Mouse (Mus musculus) forebrain, embryonic 13.5 days (tissue): Measurements from ENCODE around the gene Usp36. TPM values are rescaled to one million over a fixed set of nuclear protein-coding genes. Genes with fewer than 3 reads are reported as not detected.

ENCODE experiments used
- ATAC-seq: fragments of 200-750 bp; cut with Nextera tagmentation; 2 replicates; pipeline ENCODE4 v1.8.0; 2017
- H3K27ac ChIP-seq: fragments of 300-500 bp; sonication (generic); 2 replicates; pipeline ENCODE4 v1.5.1; 2015; ENCODE audit warnings: inconsistent platforms, mild to moderate bottlenecking, moderate library complexity
- H3K27me3 ChIP-seq: fragments of 300-500 bp; sonication (generic); 2 replicates; pipeline ENCODE4 v1.6.1; 2015; ENCODE audit warnings: mild to moderate bottlenecking, inconsistent platforms
- H3K36me3 ChIP-seq: fragments of 300-500 bp; sonication (generic); 2 replicates; pipeline ENCODE4 v1.6.1; 2015; ENCODE audit warnings: mild to moderate bottlenecking, inconsistent platforms; ENCODE audit not compliant: poor library complexity, severe bottlenecking
- H3K4me1 ChIP-seq: fragments of 300-500 bp; sonication (generic); 2 replicates; pipeline ENCODE4 v1.6.1; 2015; ENCODE audit warnings: inconsistent platforms
- H3K4me2 ChIP-seq: fragments of 300-500 bp; sonication (generic); 2 replicates; pipeline ENCODE4 v1.6.1; 2015; ENCODE audit warnings: inconsistent platforms, mild to moderate bottlenecking, moderate library complexity
- H3K4me3 ChIP-seq: fragments of 300-500 bp; sonication (generic); 2 replicates; pipeline ENCODE4 v1.5.1; 2015; ENCODE audit warnings: mild to moderate bottlenecking, inconsistent platforms
- H3K9ac ChIP-seq: fragments of 300-500 bp; sonication (generic); 2 replicates; pipeline ENCODE4 v1.6.1; 2015; ENCODE audit warnings: mild to moderate bottlenecking, inconsistent platforms
- H3K9me3 ChIP-seq: fragments of 300-500 bp; sonication (generic); replicated peaks from 2 replicates; pipeline ENCODE4 v1.6.1; 2016; ENCODE audit warnings: inconsistent platforms
- WGBS: fragments of 180-500 bp; shearing (Covaris S2); methylation state at CpG from one replicate; pipeline ENCODE4 v1.1.7; 2015; 5-methylcytosine and 5-hydroxymethylcytosine counted together
- polyA plus RNA-seq: library from polyadenylated mRNA; unstranded; fragments of >200 nt; fragmentation: Nextera tagmentation; extraction: Ambion mirVana; gene quantifications from 2 replicates; pipeline ENCODE4 v1.2.1, GENCODE M21; 2015

Gene Usp36
- polyA plus RNA-seq, 1 experiment from 2014 or later = 14.1 TPM

GRCm38 (mm10) chr11:118263146-118263545 is 26.9 kb downstream of the Usp36 start:
- Histone ChIP-seq H3K4me3 (no peak overlapping the region), H3K4me1 (no peaks in the 10 kb centered on the region), H3K9ac (no peak overlapping the region), H3K4me2 (no peak overlapping the region), H3K27ac (peak overlapping the region; percentile 31; the same call in 1 of the 2 replicates), H3K27me3 (no peaks in the 10 kb centered on the region), H3K9me3 (no peaks in the 10 kb centered on the region), H3K36me3 (peaks cover 100% of the 10 kb centered on the region)
- no peak for ATAC-seq
- WGBS = 91% methylated on average over 5 of the region's 5 CpGs

DNA sequence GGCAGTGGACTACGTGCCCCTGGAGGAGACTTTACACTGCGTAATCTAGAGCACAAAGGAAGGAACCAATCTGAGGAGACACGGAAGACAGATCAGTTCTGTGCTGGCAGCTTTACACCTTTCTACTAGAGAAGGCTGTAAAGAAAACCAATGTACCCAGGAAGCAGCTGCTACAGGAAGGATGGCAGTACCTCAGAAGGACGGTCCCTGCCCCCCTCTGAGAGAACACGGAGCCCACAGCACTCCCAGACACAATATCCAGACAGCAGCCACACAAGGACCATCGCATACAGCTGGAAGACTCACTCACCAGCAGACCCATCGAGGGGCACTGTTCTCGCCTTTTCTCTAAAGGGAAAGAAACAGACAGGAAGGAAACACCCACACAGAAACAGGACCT is 30.0 kb downstream of the Usp36 start:
- Histone ChIP-seq H3K9me3 (no peaks in the 10 kb centered on the region), H3K27me3 (no peaks in the 10 kb centered on the region), H3K36me3 (peaks cover 91% of the 10 kb centered on the region), H3K9ac (no peak overlapping the region), H3K4me3 (no peak overlapping the region), H3K4me2 (no peak overlapping the region), H3K27ac (no peak overlapping the region), H3K4me1 (peaks cover under 1% of the 10 kb centered on the region; the same call in 1 of the 2 replicates)
- no peak for ATAC-seq
- WGBS = 89% methylated on average over 8 of the region's 8 CpGs

DNA sequence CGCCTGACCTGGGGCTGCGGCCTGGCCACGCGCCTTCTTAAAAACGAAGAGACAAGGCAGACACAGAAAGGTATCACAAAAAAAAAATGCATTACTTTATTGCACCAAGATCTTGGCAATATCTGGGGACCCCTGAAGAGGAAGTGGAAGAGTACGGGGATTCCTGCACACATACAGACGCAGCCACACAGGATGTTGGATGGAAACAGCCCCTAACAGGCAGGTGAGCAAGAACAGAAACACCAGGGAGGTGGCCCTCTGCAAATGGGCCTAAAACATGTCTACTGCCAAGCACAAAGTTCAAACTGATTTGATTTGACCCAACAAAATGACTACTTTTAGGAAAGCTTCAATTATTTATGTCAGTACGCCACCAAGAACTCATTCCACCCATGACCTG is 30.5 kb downstream of the Usp36 start:
- peaks cover 86% of the 10 kb centered on the region for H3K36me3 ChIP-seq
- no peak for ATAC-seq
- H3K4me1 ChIP-seq = peaks cover 6% of the 10 kb centered on the region
- no peaks in the 10 kb centered on the region for H3K9me3 ChIP-seq
- H3K9ac ChIP-seq = no peak overlapping the region
- no peaks in the 10 kb centered on the region for H3K27me3 ChIP-seq
- H3K27ac ChIP-seq = no peak overlapping the region
- H3K4me2 ChIP-seq = no peak overlapping the region
- 97% methylated on average over 8 of the region's 8 CpGs for WGBS
- H3K4me3 ChIP-seq = no peak overlapping the region

- H3K4me2 ChIP-seq = no peak overlapping the region
- peaks cover 54% of the 10 kb centered on the region for H3K36me3 ChIP-seq
- H3K4me1 ChIP-seq = peaks cover 18% of the 10 kb centered on the region
- no peak overlapping the region for H3K4me3 ChIP-seq
- no peaks in the 10 kb centered on the region for H3K9me3 ChIP-seq
- no peak overlapping the region for H3K9ac ChIP-seq
- H3K27me3 ChIP-seq = no peaks in the 10 kb centered on the region
- ATAC-seq = no peak
- no peak overlapping the region for H3K27ac ChIP-seq
- 95% methylated on average over 7 of the region's 7 CpGs for WGBS
Observed at GRCm38 (mm10) chr11:118256371-118256770, 33.7 kb downstream of the Usp36 start.

GRCm38 (mm10) chr11:118254159-118254951 is 35.7 kb downstream of the Usp36 start:
- WGBS = 32% methylated on average over 15 of the region's 15 CpGs
- Histone ChIP-seq H3K4me3 (no peak overlapping the region), H3K4me2 (peak overlapping the region; percentile 10; the same call in 1 of the 2 replicates), H3K36me3 (peaks cover 34% of the 10 kb centered on the region), H3K4me1 (peaks cover 20% of the 10 kb centered on the region), H3K9me3 (no peaks in the 10 kb centered on the region), H3K27me3 (no peaks in the 10 kb centered on the region), H3K27ac (peak overlapping the region; percentile 88), H3K9ac (no peak overlapping the region; the same call in 1 of the 2 replicates)
- peak; percentile 89 for ATAC-seq

- Histone ChIP-seq H3K27me3 (no peaks in the 10 kb centered on the region), H3K9me3 (no peaks in the 10 kb centered on the region), H3K27ac (peak overlapping the region; percentile 88), H3K4me1 (peaks cover 25% of the 10 kb centered on the region), H3K4me3 (no peak overlapping the region), H3K36me3 (peaks cover 26% of the 10 kb centered on the region), H3K9ac (no peak overlapping the region), H3K4me2 (0 out of 2 replicates have a peak overlapping the region, but pooled peaks have one; percentile 10)
- no peak; the same call in 1 of the 2 replicates for ATAC-seq
- WGBS = 83% methylated on average over 7 of the region's 7 CpGs
Observed at GRCm38 (mm10) chr11:118253447-118254158, 36.4 kb downstream of the Usp36 start.

GRCm38 (mm10) chr11:118249012-118249383 is 41.0 kb downstream of the Usp36 start:
- ATAC-seq = no peak; the same call in 1 of the 2 replicates

GRCm38 (mm10) chr11:118248150-118249011 is 41.7 kb downstream of the Usp36 start, which contains the start of gene Cyth1:
Gene Cyth1, minus strand, starts transcription at chr11:118248592.
- Histone ChIP-seq H3K4me2 (peak within 1 kb of the TSS; percentile 93), H3K36me3 (no peaks in the 10 kb centered on the region), H3K27ac (peak within 1 kb of the TSS; percentile 45), H3K4me3 (peak within 1 kb of the TSS; percentile 83), H3K27me3 (no peaks in the 10 kb centered on the region), H3K4me1 (peaks cover 22% of the 10 kb centered on the region), H3K9me3 (no peaks in the 10 kb centered on the region), H3K9ac (peak within 1 kb of the TSS; percentile 87)
- under 1% methylated on average over 86 of the region's 86 CpGs for WGBS
- ATAC-seq = peak; percentile 96

More at GRCm38 (mm10) chr11:118249012-118249383, 41.0 kb downstream of the Usp36 start:
- Histone ChIP-seq H3K4me1 (peaks cover 28% of the 10 kb centered on the region), H3K27ac (peak overlapping the region; percentile 45), H3K9me3 (no peaks in the 10 kb centered on the region), H3K4me2 (peak overlapping the region; percentile 93), H3K36me3 (no peaks in the 10 kb centered on the region), H3K4me3 (peak overlapping the region; percentile 83), H3K27me3 (no peaks in the 10 kb centered on the region), H3K9ac (0 out of 2 replicates have a peak overlapping the region, but pooled peaks have one; percentile 1)
- 3% methylated on average over 5 of the region's 5 CpGs for WGBS

DNA sequence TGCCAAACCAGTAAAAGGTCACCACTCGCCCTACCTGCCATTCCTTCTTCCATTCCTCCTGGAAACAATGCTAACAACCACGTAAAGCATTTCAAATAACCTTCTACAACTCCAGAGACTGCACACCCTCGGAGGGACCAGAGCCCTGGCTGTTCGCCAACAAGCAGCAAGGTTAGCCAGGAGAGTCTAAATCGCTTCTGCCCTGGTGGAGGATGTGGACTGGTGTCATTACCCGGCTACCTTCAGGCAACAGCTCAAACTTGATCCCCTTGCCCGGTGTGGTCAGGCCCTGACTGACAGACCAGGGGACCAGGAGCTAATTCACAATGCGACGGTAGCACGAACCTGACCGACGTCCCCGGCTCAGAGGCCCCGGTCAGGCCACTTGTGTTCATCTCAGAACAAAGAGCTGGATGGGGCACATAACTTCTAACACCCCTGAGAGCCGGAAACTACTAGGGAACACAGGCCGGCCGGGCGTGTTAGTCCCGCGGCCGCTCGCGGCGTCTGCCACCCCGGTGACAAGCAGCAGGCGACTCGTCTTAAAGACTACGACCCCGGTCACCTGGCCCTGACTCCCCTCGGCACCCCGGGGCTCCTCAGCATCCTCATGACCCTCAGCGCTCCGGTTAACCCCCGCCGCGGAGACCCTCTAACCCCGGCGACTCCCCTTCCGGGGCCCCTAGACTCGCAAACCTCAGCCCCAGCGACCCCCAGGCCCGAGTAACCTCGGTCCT is 42.5 kb downstream of the Usp36 start:
- 2% methylated on average over 43 of the region's 43 CpGs for WGBS
- ATAC-seq = 0 out of 2 replicates have a peak, but pooled peaks have one; percentile 5
- peak overlapping the region; percentile 93 for H3K4me2 ChIP-seq

DNA sequence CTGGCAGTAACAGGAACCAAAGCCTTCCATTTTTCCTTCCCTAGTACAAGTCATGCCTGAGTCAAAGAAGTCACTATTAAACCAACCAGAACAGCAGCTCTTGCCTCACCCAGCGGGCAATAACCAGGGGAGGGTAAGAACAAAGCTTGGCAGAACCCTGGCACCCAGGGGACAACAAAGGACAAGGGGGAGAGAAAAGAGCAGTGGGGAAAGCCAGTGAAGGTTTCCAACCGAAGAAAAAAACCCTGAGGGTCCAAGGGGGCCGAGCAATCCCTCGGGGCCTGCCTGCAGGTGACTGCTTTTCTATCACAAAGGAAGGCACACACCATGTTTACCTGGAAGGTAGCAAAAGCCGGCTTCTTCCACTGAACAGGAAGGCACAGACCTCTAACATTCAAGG is 43.3 kb downstream of the Usp36 start:
- Histone ChIP-seq H3K4me2 (peak overlapping the region; percentile 93), H3K27ac (no peak overlapping the region), H3K9me3 (no peaks in the 10 kb centered on the region), H3K4me3 (peak overlapping the region; percentile 83), H3K9ac (peak overlapping the region; percentile 87), H3K36me3 (no peaks in the 10 kb centered on the region), H3K27me3 (no peaks in the 10 kb centered on the region), H3K4me1 (peaks cover 28% of the 10 kb centered on the region)
- ATAC-seq = no peak
- WGBS = 51% methylated on average over 5 of the region's 5 CpGs

More for the DNA sequence above, 42.5 kb downstream of the Usp36 start:
- Histone ChIP-seq H3K36me3 (no peaks in the 10 kb centered on the region), H3K4me3 (peak overlapping the region; percentile 83), H3K9me3 (no peaks in the 10 kb centered on the region), H3K27ac (no peak overlapping the region), H3K4me1 (peaks cover 22% of the 10 kb centered on the region), H3K9ac (peak overlapping the region; percentile 87), H3K27me3 (no peaks in the 10 kb centered on the region)

DNA sequence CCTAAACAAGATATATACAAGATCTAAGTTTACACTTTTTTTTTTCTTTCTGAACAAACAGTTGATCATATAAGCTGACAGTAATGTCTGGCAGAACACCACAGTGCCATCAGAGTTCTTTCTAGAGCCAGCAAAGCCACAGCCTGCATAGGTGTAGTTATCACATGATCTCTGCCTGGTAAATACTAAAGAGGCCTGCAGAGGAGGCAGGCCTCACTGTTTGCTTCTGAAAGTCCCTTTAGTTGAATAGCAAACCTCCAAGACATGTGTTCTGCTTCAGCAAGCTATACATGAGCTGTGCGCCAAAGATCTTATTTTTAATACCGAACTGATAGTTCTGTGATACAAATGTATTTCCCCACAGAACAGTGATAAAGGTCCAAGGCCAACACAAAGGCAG is 44.9 kb downstream of the Usp36 start:
- Histone ChIP-seq H3K4me1 (peaks cover 28% of the 10 kb centered on the region), H3K9ac (no peak overlapping the region), H3K27me3 (no peaks in the 10 kb centered on the region), H3K36me3 (no peaks in the 10 kb centered on the region), H3K4me2 (no peak overlapping the region), H3K9me3 (no peaks in the 10 kb centered on the region), H3K27ac (no peak overlapping the region), H3K4me3 (no peak overlapping the region)
- no peak for ATAC-seq
- 95% methylated on average over 2 of the region's 2 CpGs for WGBS
